Mouse (Mus musculus) kidney, postnatal 0 days (tissue): ENCODE results near the gene Ccdc189. TPM values are rescaled to one million over a fixed set of nuclear protein-coding genes. Genes with fewer than 3 reads are reported as not detected.

ENCODE experiments used
- ATAC-seq: fragments of 200-750 bp; cut with Nextera tagmentation; replicated peaks from 2 replicates; pipeline ENCODE4 v1.8.0; 2017; ENCODE audit warnings: low read depth, moderate number of reproducible peaks, moderate TSS enrichment, moderate library complexity; ENCODE audit not compliant: low FRiP score
- DNase-seq: peaks from one replicate; pipeline ENCODE4 v3.0.0-alpha.2; 2016; ENCODE audit warnings: low spot score
- H3K27ac ChIP-seq: fragments of 300-500 bp; sonication (generic); 2 replicates; pipeline ENCODE4 v1.5.1; 2014; ENCODE audit warnings: mild to moderate bottlenecking
- H3K27me3 ChIP-seq: fragments of 300-500 bp; sonication (generic); 2 replicates; pipeline ENCODE4 v1.6.1; 2014; ENCODE audit warnings: low read length, mixed read lengths; ENCODE audit not compliant: insufficient read depth
- H3K36me3 ChIP-seq: fragments of 300-500 bp; sonication (generic); 2 replicates; pipeline ENCODE4 v1.6.1; 2014; ENCODE audit warnings: low read length, mixed read lengths; ENCODE audit not compliant: insufficient read depth
- H3K4me1 ChIP-seq: fragments of 300-500 bp; sonication (generic); replicated peaks from 2 replicates; pipeline ENCODE4 v1.6.1; 2014; ENCODE audit warnings: antibody characterized with exemption, low read length, mixed read lengths; ENCODE audit not compliant: insufficient read depth
- H3K4me2 ChIP-seq: fragments of 300-500 bp; sonication (generic); 2 replicates; pipeline ENCODE4 v1.6.1; 2014; ENCODE audit warnings: mild to moderate bottlenecking, low read length, moderate library complexity, mixed read lengths
- H3K4me3 ChIP-seq: fragments of 300-500 bp; sonication (generic); replicated peaks from 2 replicates; pipeline ENCODE4 v1.5.1; 2014; ENCODE audit warnings: low read depth, low read length
- H3K9ac ChIP-seq: fragments of 300-500 bp; sonication (generic); 2 replicates; pipeline ENCODE4 v1.6.1; 2014; ENCODE audit warnings: low read depth, low read length
- H3K9me3 ChIP-seq: fragments of 300-500 bp; sonication (generic); replicated peaks from 2 replicates; pipeline ENCODE4 v1.6.1; 2016; ENCODE audit warnings: low read length, inconsistent platforms, mixed read lengths
- CTCF ChIP-seq: IDR thresholded peaks from 2 replicates; pipeline ENCODE4 v1.5.1; 2016; ENCODE audit warnings: antibody characterized with exemption, low read depth, mild to moderate bottlenecking, moderate library complexity
- WGBS: fragments of 180-500 bp; shearing (Covaris S2); extraction: QIAGEN DNeasy Blood & Tissue Kit; methylation state at CpG from one replicate; pipeline ENCODE4 v1.1.7; 2014; 5-methylcytosine and 5-hydroxymethylcytosine counted together
- polyA plus RNA-seq: library from polyadenylated mRNA; unstranded; fragments of >200 nt; fragmentation: Nextera tagmentation; extraction: Ambion mirVana; gene quantifications from 2 replicates; pipeline ENCODE4 v1.2.1, GENCODE M21; 2015

Gene Ccdc189
- polyA plus RNA-seq, 1 experiment from 2014 or later: 17.1 TPM

DNA sequence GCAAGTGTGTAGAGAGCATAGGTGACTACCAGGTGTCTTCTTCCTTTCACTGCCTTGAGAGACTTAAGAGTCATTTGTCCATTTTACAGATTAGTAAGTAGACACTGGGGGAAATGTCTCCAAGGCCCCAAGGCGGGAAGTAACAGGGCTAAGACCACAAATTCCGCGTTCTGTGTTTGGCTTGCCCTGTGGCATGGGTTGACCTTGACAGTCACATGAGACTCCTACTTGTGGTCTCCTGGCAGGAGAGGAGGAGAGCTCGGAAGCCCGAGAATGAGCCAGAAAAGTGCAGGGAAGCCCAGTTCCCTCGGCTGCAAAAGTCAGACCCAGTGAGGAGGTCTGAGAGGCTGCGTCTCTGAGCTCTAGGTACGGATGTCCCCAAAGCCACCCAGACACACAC is 25.1 kb upstream of the Ccdc189 start:
- peak overlapping the region; percentile 90 for H3K9ac ChIP-seq
- 75% methylated on average over 8 of the region's 8 CpGs for WGBS
- H3K9me3 ChIP-seq: no peaks in the 10 kb centered on the region
- H3K4me3 ChIP-seq: 0 out of 2 replicates have a peak overlapping the region, but pooled peaks have one; percentile 91
- H3K36me3 ChIP-seq: peaks cover 42% of the 10 kb centered on the region
- H3K4me1 ChIP-seq: peaks cover 12% of the 10 kb centered on the region
- peak overlapping the region; percentile 85 for H3K4me2 ChIP-seq
- no peaks in the 10 kb centered on the region for H3K27me3 ChIP-seq
- no peak for ATAC-seq
- no peak for DNase-seq
- H3K27ac ChIP-seq: no peak overlapping the region
- no peak for TF ChIP-seq CTCF

DNA sequence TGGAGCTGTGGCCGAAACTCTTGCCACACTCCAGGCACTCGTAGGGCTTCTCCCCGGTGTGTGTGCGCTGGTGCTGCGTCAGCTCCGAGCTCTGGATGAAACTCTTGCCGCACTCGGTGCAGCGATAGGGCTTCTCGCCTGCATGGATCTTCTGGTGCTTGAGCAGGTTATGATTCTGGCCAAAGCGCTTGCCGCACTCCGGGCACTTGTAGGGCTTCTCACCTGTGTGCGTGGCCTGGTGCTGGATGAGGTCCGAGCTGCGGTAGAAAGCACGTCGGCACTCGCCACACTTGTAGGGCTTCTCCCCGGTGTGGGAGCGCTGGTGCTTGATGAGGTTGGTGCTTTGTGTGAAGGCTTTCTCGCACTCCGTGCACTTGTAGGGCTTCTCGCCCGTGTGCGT is 23.2 kb upstream of the Ccdc189 start:
- Histone ChIP-seq H3K4me1 (peaks cover 12% of the 10 kb centered on the region), H3K4me2 (no peak overlapping the region), H3K27me3 (no peaks in the 10 kb centered on the region), H3K27ac (no peak overlapping the region), H3K9me3 (no peaks in the 10 kb centered on the region), H3K9ac (no peak overlapping the region), H3K4me3 (no peak overlapping the region), H3K36me3 (peaks cover 52% of the 10 kb centered on the region)
- no peak for TF ChIP-seq CTCF
- ATAC-seq (no peak), DNase-seq (no peak)
- 96% methylated on average over 26 of the region's 26 CpGs for WGBS

DNA sequence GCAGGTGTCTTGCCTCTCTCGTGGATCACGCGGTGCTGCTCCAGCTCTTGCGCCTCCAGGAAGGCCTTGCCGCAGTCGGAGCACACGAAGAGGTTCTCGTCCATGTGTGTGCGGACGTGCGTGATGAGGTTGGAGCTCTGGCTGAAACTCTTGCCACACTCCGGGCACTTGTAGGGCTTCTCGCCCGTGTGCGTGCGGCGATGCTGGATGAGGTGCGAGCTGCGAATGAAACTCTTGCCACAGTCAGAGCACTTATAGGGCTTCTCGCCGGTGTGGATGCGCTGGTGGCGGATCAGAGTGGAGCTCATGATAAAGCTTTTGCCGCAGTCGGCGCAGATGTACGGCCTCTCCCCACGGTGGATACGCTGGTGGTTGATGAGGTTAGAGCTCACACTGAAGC is 22.6 kb upstream of the Ccdc189 start:
- ATAC-seq: no peak
- H3K4me3 ChIP-seq: no peak overlapping the region
- TF ChIP-seq CTCF: no peak
- H3K36me3 ChIP-seq: peaks cover 56% of the 10 kb centered on the region
- no peak overlapping the region for H3K9ac ChIP-seq
- H3K27me3 ChIP-seq: no peaks in the 10 kb centered on the region
- H3K4me2 ChIP-seq: no peak overlapping the region
- 96% methylated on average over 29 of the region's 29 CpGs for WGBS
- no peaks in the 10 kb centered on the region for H3K9me3 ChIP-seq
- no peak overlapping the region for H3K27ac ChIP-seq
- no peak for DNase-seq
- H3K4me1 ChIP-seq: peaks cover 12% of the 10 kb centered on the region

DNA sequence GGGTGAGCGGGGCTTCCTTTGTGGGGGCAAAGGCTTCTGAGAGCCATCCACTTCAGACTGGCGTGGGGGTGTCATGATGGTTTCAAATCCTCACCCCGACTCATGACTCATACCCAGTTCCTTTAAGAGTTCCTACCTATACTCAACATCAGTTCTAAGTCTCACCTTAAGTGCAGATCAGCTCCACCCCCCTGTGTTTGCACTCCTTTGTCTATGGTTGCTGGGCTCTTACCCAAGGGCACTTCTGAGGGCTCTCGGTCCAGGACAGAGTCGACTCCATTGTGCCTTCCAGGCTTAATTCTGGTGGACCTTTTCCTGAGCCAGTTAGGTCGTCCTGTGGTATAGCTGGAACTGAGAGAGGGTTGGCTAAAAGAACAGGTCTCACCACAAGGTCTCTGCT is 18.8 kb upstream of the Ccdc189 start:
- Histone ChIP-seq H3K9ac (no peak overlapping the region), H3K36me3 (peaks cover 60% of the 10 kb centered on the region), H3K27me3 (no peaks in the 10 kb centered on the region), H3K4me3 (no peak overlapping the region), H3K9me3 (no peaks in the 10 kb centered on the region), H3K4me2 (no peak overlapping the region), H3K4me1 (no peaks in the 10 kb centered on the region), H3K27ac (no peak overlapping the region)
- no peak for TF ChIP-seq CTCF
- ATAC-seq: no peak
- WGBS: 81% methylated on average over 6 of the region's 6 CpGs
- no peak for DNase-seq

DNA sequence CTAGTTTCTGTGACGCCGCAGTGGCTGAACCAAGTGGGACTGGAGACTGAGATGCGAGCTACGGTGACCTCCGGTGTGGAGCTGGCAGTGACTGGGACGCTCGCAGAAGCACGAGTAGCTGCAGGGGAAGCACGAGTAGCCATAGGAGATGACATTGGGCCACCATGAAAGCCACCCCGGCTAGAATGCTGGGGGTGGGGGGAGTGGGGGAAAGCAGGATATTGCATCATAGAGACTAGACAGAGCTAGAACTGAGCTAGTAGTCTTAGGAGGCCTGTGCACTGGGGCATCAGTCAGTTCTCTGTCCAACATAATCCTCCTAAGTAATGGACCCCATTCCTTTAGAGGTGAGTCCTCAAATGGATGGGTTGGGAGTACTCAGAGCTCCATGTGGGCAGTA is 15.9 kb upstream of the Ccdc189 start:
- Histone ChIP-seq H3K9me3 (no peaks in the 10 kb centered on the region), H3K9ac (no peak overlapping the region), H3K4me3 (no peak overlapping the region), H3K36me3 (peaks cover 57% of the 10 kb centered on the region), H3K27ac (no peak overlapping the region), H3K4me1 (no peaks in the 10 kb centered on the region), H3K27me3 (no peaks in the 10 kb centered on the region), H3K4me2 (no peak overlapping the region)
- ATAC-seq (no peak), DNase-seq (no peak)
- 93% methylated on average over 10 of the region's 10 CpGs for WGBS
- no peak for TF ChIP-seq CTCF

DNA sequence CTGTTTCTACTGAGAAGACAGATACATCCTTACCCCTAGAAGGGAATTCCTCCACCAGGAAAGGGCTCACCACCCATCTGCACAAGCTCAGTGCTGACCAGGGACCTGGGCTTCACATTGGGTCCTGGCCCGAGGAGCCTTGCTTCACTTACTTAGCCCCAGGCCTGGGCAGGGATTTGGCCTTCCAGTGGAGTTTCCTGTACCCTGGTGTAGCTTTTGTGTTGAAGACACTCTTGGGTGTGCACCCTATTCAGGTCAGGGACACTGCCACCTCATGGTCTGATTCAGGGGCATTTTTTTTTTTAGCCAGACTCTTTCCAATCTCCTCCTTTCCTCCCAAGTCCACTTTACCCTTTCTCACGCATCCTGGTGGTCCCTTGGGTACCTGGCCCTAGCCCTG is 14.5 kb upstream of the Ccdc189 start:
- no peaks in the 10 kb centered on the region for H3K9me3 ChIP-seq
- ATAC-seq (no peak), DNase-seq (no peak)
- H3K27ac ChIP-seq: no peak overlapping the region
- H3K4me1 ChIP-seq: no peaks in the 10 kb centered on the region
- H3K4me2 ChIP-seq: no peak overlapping the region
- no peak for TF ChIP-seq CTCF
- H3K27me3 ChIP-seq: no peaks in the 10 kb centered on the region
- no peak overlapping the region for H3K4me3 ChIP-seq
- H3K9ac ChIP-seq: no peak overlapping the region
- WGBS: 93% methylated on average over 2 of the region's 2 CpGs
- peaks cover 57% of the 10 kb centered on the region for H3K36me3 ChIP-seq

DNA sequence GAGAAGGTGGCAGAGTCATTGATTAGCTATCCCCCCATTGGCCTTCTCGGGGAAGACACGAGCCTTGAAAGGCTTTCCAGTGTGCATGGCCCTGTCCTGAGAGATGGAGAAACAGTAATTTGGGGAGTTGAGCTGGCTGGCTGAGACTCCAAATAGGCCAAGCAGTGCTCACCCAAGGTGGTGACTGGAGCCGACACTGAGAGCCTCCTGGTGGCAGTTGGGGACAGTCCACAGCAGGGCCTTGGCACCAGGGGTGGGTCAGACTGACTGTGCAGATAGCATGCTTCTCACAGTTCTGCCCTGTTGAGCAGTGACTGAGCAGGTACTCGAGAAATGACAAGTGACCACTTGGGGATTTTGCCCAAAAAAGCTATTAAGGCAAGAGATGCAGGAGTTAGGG is 13.3 kb upstream of the Ccdc189 start:
- H3K36me3 ChIP-seq: peaks cover 63% of the 10 kb centered on the region
- H3K4me3 ChIP-seq: no peak overlapping the region
- no peak for TF ChIP-seq CTCF
- ATAC-seq: no peak
- no peak overlapping the region for H3K9ac ChIP-seq
- H3K4me2 ChIP-seq: no peak overlapping the region
- no peaks in the 10 kb centered on the region for H3K4me1 ChIP-seq
- H3K27ac ChIP-seq: no peak overlapping the region
- H3K9me3 ChIP-seq: no peaks in the 10 kb centered on the region
- WGBS: 86% methylated on average over 4 of the region's 4 CpGs
- DNase-seq: no peak
- no peaks in the 10 kb centered on the region for H3K27me3 ChIP-seq
